Mouse (Mus musculus) embryonic facial prominence, embryonic 11.5 days (tissue): Measurements from ENCODE around the gene Kazn. TPM values are rescaled to one million over a fixed set of nuclear protein-coding genes. Genes with fewer than 3 reads are reported as not detected.

Experiments
- ATAC-seq: fragments of 200-750 bp; cut with Nextera tagmentation; replicated peaks from 2 replicates; pipeline ENCODE4 v1.8.0; 2017; ENCODE audit warnings: low read depth; ENCODE audit not compliant: insufficient number of reproducible peaks, low FRiP score, low TSS enrichment
- DNase-seq: peaks from one replicate; pipeline ENCODE4 v3.0.0-alpha.2; 2015; ENCODE audit warnings: low spot score
- H3K27ac ChIP-seq: fragments of 300-500 bp; sonication (generic); replicated peaks from 2 replicates; pipeline ENCODE4 v1.5.1; 2014; ENCODE audit warnings: mild to moderate bottlenecking, low read depth, low read length, control low read depth
- H3K27me3 ChIP-seq: fragments of 300-500 bp; sonication (generic); 2 replicates; pipeline ENCODE4 v1.6.1; 2014; ENCODE audit warnings: mild to moderate bottlenecking, low read length, moderate library complexity, mixed read lengths; ENCODE audit not compliant: control insufficient read depth, insufficient read depth
- H3K36me3 ChIP-seq: fragments of 300-500 bp; sonication (generic); replicated peaks from 2 replicates; pipeline ENCODE4 v1.6.1; 2014; ENCODE audit warnings: low read depth, mild to moderate bottlenecking, low read length, moderate library complexity, mixed read lengths; ENCODE audit not compliant: control insufficient read depth, insufficient read depth
- H3K4me1 ChIP-seq: fragments of 300-500 bp; sonication (generic); 2 replicates; pipeline ENCODE4 v1.6.1; 2014; ENCODE audit warnings: low read length, mixed read lengths; ENCODE audit not compliant: control insufficient read depth, insufficient read depth
- H3K4me2 ChIP-seq: fragments of 300-500 bp; sonication (generic); 2 replicates; pipeline ENCODE4 v1.6.1; 2014; ENCODE audit warnings: low read depth, mild to moderate bottlenecking, control low read depth, low read length, moderate library complexity
- H3K4me3 ChIP-seq: fragments of 300-500 bp; sonication (generic); 2 replicates; pipeline ENCODE4 v1.5.1; 2014; ENCODE audit warnings: low read depth, low read length, control low read depth
- H3K9ac ChIP-seq: fragments of 300-500 bp; sonication (generic); replicated peaks from 2 replicates; pipeline ENCODE4 v1.6.1; 2014; ENCODE audit warnings: mild to moderate bottlenecking, control low read depth, low read length
- H3K9me3 ChIP-seq: fragments of 300-500 bp; sonication (generic); replicated peaks from 2 replicates; pipeline ENCODE4 v1.6.1; 2016; ENCODE audit warnings: mild to moderate bottlenecking, low read length, inconsistent platforms, mixed read lengths; ENCODE audit not compliant: control insufficient read depth
- WGBS: fragments of 180-500 bp; shearing (Covaris S2); extraction: QIAGEN DNeasy Blood & Tissue Kit; methylation state at CpG from one replicate; pipeline ENCODE4 v1.1.7; 2014; 5-methylcytosine and 5-hydroxymethylcytosine counted together
- polyA plus RNA-seq: library from polyadenylated mRNA; unstranded; fragments of >200 nt; fragmentation: Nextera tagmentation; extraction: Ambion mirVana; gene quantifications from 2 replicates; pipeline ENCODE4 v1.2.1, GENCODE M21; 2014

Kazn gene
- polyA plus RNA-seq, 1 experiment from 2014 or later, result 11.1 TPM

GRCm38 (mm10) chr4:142179531-142179930 lies 59.7 kb downstream of the Kazn start:
- Histone ChIP-seq H3K9ac (no peak overlapping the region; the same call in 1 of the 2 replicates), H3K4me3 (no peak overlapping the region), H3K4me1 (peaks cover 8% of the 10 kb centered on the region), H3K4me2 (no peak overlapping the region), H3K9me3 (no peaks in the 10 kb centered on the region), H3K27ac (no peak overlapping the region), H3K27me3 (no peaks in the 10 kb centered on the region), H3K36me3 (no peaks in the 10 kb centered on the region)
- ATAC-seq (no peak), DNase-seq (no peak)
- WGBS, result 73% methylated on average over 13 of the region's 13 CpGs

- Histone ChIP-seq H3K4me1 (peaks cover 8% of the 10 kb centered on the region), H3K27ac (no peak overlapping the region), H3K4me2 (no peak overlapping the region), H3K36me3 (no peaks in the 10 kb centered on the region), H3K4me3 (no peak overlapping the region), H3K9me3 (no peaks in the 10 kb centered on the region), H3K27me3 (no peaks in the 10 kb centered on the region), H3K9ac (no peak overlapping the region)
- WGBS, result 84% methylated on average over 3 of the region's 3 CpGs
- no peak for DNase-seq
- no peak for ATAC-seq
Measured at GRCm38 (mm10) chr4:142176732-142177131, 62.5 kb downstream of the Kazn start.

DNA sequence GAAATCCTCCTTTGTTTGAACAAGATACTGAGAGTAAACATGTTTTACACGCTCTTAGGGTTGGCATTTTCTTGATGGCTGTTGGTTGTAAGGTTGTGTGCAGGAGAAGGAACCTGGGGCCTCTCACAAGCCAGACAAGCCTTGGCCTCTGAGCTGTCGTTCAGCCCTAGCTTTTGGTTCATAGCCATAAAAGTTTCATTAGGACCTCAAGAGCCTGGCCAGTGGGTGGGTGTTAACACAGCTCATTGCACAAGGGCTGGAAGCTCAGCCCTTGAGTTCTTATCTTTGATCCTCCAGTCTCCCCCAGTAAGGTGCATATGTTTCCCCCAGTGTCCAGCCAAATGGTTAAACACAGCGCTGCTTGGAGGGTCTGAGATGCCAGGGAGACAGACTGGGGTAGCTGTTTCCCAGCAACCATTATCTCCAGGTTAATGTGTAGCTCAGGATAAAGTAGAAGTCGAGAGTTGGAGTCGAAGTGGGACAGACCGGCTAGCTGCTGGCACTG lies 65.2 kb downstream of the Kazn start:
- WGBS, result 67% methylated on average over 6 of the region's 6 CpGs
- no peaks in the 10 kb centered on the region for H3K4me1 ChIP-seq
- H3K9ac ChIP-seq, result no peak overlapping the region
- no peak overlapping the region for H3K4me2 ChIP-seq
- DNase-seq (no peak), ATAC-seq (no peak)
- H3K9me3 ChIP-seq, result no peaks in the 10 kb centered on the region
- no peaks in the 10 kb centered on the region for H3K36me3 ChIP-seq
- H3K27ac ChIP-seq, result no peak overlapping the region
- no peak overlapping the region for H3K4me3 ChIP-seq
- H3K27me3 ChIP-seq, result no peaks in the 10 kb centered on the region

DNA sequence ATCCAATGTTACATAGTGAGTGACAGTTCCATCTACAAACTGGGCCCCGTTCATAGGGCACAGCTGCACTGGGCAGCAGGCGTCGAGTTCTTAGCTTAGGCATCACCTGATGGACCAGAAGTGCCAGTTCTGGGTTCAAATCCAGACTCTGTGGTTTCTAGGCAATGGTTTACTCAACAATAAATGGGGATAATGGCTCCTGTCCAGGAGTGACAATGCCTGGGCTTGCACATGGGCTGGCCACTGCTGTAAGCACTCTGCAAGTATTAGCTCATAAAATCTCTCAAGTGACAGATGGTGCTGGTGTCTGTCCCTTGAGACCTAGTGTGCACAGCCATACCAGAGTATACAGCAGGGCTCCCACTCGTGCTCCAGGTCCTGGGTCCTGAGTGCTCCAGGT lies 66.3 kb downstream of the Kazn start:
- DNase-seq (no peak), ATAC-seq (no peak)
- no peaks in the 10 kb centered on the region for H3K4me1 ChIP-seq
- 78% methylated on average over 4 of the region's 4 CpGs for WGBS
- no peak overlapping the region for H3K27ac ChIP-seq
- no peaks in the 10 kb centered on the region for H3K36me3 ChIP-seq
- no peaks in the 10 kb centered on the region for H3K27me3 ChIP-seq
- no peak overlapping the region for H3K4me3 ChIP-seq
- no peaks in the 10 kb centered on the region for H3K9me3 ChIP-seq
- no peak overlapping the region for H3K4me2 ChIP-seq
- H3K9ac ChIP-seq, result no peak overlapping the region

- no peak for ATAC-seq
- no peak overlapping the region for H3K4me2 ChIP-seq
- no peaks in the 10 kb centered on the region for H3K9me3 ChIP-seq
- no peak for DNase-seq
- no peak overlapping the region for H3K27ac ChIP-seq
- 76% methylated on average over 6 of the region's 8 CpGs for WGBS
- H3K9ac ChIP-seq, result no peak overlapping the region
- no peak overlapping the region for H3K4me3 ChIP-seq
- no peaks in the 10 kb centered on the region for H3K27me3 ChIP-seq
- no peaks in the 10 kb centered on the region for H3K4me1 ChIP-seq
- no peaks in the 10 kb centered on the region for H3K36me3 ChIP-seq
Measured at GRCm38 (mm10) chr4:142171788-142172497, 67.3 kb downstream of the Kazn start.

- Histone ChIP-seq H3K9me3 (no peaks in the 10 kb centered on the region), H3K4me2 (no peak overlapping the region), H3K36me3 (no peaks in the 10 kb centered on the region), H3K27ac (no peak overlapping the region), H3K4me1 (peaks cover 5% of the 10 kb centered on the region), H3K27me3 (no peaks in the 10 kb centered on the region), H3K4me3 (no peak overlapping the region), H3K9ac (no peak overlapping the region)
- peak; percentile 30 for DNase-seq
- 58% methylated on average over 18 of the region's 18 CpGs for WGBS
- no peak for ATAC-seq
Measured at GRCm38 (mm10) chr4:142170882-142171768, 68.1 kb downstream of the Kazn start.

GRCm38 (mm10) chr4:142169636-142170035 lies 69.6 kb downstream of the Kazn start:
- Histone ChIP-seq H3K27ac (no peak overlapping the region), H3K9me3 (no peaks in the 10 kb centered on the region), H3K36me3 (no peaks in the 10 kb centered on the region), H3K9ac (no peak overlapping the region), H3K4me3 (no peak overlapping the region), H3K4me1 (peaks cover 6% of the 10 kb centered on the region), H3K4me2 (no peak overlapping the region), H3K27me3 (no peaks in the 10 kb centered on the region)
- DNase-seq, result no peak
- ATAC-seq, result no peak
- WGBS, result 56% methylated on average over 4 of the region's 4 CpGs

GRCm38 (mm10) chr4:142168352-142168751 lies 70.8 kb downstream of the Kazn start:
- Histone ChIP-seq H3K9ac (no peak overlapping the region), H3K4me3 (no peak overlapping the region), H3K36me3 (no peaks in the 10 kb centered on the region), H3K4me2 (no peak overlapping the region), H3K27me3 (no peaks in the 10 kb centered on the region), H3K4me1 (peaks cover 6% of the 10 kb centered on the region), H3K9me3 (no peaks in the 10 kb centered on the region), H3K27ac (no peak overlapping the region)
- no peak for ATAC-seq
- DNase-seq, result no peak
- 89% methylated on average over 7 of the region's 7 CpGs for WGBS
